Mouse (Mus musculus) embryo, embryonic 10.5 days (tissue): ENCODE measurements around the gene 6820408C15Rik.
"Not testable (repeated sequence)": the region's sequence is repeated elsewhere in the genome, so short reads cannot be mapped to it uniquely, and the experiment has no call there.

Experiments
- DNase-seq: peaks from one replicate; pipeline ENCODE4 v3.0.0-alpha.2; 2015; ENCODE audit warnings: low spot score

6820408C15Rik gene

DNA sequence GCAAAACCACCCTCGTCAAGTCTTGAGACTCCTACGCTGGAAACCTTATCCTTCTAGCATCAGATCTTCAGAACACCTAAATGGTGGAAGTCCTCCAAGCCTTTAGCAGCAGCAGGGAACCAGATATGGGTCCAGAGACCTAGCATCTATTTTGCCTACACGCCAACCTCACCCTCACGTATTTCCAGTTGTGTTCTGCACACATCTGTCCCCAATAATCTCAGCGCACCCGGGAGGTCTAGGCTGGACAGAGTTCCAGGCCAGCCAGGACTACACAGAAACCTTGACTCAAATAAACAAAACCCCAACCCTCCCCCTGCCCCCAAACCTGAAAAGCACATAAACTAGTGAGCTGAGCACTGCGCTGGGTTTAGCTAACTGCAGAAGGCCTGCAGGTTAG, 3.9 kb upstream of the 6820408C15Rik start:
- peak; percentile 66 for DNase-seq

DNA sequence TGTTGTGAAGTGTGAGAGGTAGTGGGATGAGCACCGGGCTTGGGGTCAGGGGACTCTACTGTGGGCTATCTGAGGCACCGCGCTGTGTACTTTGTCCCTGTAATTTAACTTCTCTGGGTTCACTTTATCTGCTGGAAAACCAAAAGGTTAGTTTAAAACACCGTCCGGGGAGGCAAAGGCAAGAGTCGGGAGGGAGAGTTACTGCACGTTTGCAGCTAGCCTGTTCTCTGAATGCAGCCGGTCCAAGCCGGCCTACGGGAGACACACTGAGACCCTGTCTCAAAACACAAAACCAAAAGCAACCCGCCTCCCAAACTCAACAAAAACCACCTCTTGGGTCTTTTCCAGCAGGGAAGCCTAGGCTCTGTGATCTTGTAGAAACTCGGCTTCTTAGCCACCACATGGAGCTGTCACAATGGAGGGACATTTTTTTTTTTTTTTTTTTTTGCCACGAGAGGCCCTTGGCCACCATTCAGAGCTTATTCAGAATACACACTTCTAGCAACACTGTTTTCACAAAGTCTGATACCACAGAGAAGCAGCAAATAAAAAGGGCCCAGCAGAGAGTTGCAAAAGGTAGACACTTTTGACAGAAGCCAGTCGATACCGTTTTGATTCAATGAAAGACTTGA, 2.7 kb upstream of the 6820408C15Rik start:
- peak; percentile 55 for DNase-seq

DNA sequence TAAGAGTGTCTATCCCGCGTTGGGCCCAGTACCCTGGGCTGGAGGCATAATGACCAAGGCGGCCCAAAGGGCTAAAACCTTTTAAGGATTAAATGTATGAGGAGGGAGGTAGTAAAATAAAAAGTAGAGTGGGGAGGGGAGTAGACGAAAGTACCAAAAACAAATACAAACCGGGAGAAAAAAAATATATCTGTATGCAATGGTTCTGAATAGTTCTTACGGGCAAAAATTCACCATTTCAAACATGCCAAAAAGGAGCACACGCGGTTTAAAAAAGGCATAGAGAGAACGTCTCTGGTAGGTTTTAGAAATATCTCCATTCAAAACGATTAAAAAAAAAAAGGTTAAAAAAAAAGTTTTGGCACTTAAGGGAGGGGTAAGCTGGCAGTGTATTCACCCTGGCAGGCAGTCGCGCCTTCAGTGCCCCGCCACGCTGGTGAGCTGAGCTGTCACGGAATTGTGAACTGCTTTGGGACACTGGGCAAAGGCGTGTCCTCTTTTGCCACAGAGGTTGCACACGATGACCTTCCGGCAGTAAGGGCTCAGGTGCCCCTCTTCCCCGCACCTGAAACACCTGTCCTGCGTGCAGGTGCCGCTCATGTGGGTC, 2.1 kb upstream of the 6820408C15Rik start:
- DNase-seq, result peak; percentile 53

DNA sequence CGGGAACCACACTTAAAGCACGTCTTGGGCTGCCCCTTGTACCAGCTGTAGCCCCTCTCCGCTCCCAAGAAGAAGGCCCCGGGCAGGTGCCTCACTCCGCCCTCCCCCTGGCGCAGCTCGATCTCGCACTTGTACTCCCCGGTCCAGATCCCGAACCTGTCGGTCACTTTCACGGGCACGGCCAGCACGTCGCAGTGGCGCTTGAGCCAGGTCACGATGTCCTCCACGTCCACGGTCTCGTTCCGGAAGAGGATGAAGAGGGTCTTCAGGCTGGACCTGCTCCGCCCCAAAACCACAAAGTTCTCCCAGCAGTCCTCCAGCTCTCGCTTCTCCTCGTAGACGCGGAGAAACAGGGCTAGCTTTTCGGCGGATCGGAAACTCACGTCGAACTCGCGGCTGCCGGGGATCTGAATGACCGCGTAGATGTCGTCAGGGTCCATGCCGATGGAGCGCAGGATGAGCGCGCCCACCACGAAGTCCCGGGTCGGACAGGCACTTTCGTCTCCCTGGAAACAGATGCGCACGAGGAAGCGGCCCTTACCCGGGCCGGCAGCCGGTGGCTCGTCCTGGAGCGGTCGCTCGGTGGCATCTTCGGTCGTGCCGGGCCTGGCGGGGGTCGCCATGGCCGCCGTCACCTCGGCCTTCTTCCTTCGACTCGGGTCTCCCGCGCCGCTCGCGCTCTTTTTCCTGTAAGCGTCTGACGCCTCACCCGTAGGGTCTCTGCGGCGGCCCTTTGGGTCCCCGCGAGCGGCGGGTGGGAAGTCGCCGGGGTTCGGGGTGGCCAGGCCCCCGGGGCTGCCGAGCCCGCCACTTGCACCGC, 1.4 kb upstream of the 6820408C15Rik start:
- DNase-seq, result peak; percentile 62

DNA sequence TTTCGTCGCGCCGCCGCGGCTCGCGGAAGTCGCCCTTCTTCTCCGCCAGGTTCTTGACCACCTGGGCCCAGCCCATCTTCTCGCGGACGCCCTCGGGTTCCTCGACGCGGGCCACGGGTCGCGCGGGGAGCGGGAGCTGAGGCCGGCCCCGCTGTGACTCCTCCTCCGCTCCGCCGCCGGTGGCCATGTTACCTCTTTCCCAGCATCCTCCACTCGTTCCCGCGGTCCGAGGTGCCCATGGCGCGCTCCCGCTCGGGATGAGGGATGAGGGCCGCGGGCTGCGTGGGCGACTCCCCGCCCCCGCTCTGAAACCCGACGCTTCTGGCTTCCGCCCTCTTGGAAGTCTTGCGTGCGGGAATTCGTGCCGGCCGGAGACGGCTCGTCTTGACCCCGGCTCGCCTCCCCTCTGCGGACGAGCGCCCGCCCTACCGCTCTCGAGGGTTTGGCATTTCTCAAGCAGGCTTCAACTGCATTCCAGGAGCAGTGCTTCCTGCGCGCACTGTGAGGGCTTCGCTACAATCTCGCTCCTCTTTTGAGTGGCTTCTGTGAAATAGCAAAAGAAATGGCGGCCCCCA, 709 bp upstream of the 6820408C15Rik start, which contains the start of gene Zcchc3:
Zcchc3 (minus strand) TSS at position 437 of the 575 bp plus-strand sequence.
- peak; percentile 95 for DNase-seq

DNA sequence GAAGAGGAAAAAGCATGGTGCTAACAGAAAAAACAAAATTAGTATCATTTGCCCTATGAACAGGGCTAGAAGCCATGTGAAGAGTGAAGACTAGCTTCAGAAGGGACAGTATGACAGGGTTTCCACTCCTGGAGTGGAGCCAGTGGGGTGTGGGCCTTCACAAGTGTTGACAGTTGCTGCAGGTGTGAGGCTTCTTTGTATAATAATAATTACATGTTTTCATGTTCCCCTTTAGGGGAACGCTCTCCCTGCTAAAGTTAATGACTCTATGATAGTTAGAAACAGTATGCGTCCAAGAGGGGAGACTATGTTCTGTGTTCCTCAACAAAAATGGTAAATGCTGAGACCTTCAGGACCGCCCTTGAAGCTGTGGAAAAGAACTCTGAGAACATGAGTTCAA, 399 bp downstream of the 6820408C15Rik start:
- no peak for DNase-seq

DNA sequence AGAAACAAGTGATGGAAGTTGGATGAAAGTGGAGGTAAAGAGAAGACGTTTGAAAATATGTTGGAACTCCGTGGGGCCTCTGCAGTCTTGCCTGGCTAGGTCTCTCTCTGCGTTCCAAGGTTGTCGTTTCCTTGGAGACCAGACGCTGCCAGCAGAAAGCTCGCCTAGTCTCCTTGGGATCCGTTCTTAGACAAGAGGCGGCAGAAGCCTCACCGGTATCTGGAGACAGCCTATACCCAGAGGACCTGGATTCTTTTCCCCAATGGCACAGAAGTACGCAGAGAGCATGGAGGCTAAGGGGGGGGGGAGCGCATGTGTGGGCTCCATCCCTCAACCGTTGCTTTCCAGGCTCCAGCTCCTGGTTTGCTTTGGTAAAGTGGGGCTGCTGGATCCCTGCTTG, 12.1 kb downstream of the 6820408C15Rik start:
- peak; percentile 62 for DNase-seq

DNA sequence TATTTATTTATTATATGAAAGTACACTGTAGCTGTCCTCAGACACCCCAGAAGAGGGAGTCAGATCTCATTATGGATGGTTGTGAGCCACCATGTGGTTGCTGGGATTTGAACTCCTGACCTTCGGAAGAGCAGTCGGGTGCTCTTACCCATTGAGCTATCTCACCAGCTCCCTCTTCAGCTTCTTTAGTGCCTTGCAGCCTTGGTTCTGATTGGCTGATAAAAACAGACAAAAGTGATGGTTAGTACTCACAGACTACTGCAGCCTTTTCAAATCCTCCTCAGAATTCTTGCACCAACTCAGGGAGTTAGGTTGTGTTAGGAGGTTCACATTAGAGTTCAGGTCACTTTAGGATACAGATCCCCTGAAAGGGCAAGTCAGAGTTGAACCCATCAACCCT, 13.1 kb downstream of the 6820408C15Rik start:
- DNase-seq, result not testable (repeated sequence)

DNA sequence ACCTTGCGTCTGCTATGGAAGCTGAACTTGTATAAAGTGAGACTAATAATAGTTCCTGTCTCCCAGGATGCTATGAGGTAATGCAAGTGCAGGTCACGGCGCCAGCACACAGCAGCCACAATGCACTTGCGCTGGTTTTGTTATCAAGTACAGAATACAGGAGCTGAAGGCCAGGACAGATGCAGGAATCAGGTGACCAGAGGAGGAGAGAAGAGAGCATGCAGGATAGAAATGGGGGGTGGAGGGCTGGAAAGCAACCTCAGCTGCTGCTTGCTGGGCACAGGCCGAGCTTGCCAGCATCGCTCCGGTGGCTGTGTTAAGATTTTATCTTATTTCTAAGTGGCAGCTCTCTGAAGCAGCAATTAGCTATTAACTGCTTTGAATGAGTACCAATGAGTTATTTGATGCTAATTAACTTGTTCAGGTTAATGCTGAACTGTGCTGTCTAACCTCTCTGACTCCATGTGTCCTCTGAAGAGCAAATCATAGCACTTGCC, 21.1 kb downstream of the 6820408C15Rik start:
- DNase-seq, result no peak

DNA sequence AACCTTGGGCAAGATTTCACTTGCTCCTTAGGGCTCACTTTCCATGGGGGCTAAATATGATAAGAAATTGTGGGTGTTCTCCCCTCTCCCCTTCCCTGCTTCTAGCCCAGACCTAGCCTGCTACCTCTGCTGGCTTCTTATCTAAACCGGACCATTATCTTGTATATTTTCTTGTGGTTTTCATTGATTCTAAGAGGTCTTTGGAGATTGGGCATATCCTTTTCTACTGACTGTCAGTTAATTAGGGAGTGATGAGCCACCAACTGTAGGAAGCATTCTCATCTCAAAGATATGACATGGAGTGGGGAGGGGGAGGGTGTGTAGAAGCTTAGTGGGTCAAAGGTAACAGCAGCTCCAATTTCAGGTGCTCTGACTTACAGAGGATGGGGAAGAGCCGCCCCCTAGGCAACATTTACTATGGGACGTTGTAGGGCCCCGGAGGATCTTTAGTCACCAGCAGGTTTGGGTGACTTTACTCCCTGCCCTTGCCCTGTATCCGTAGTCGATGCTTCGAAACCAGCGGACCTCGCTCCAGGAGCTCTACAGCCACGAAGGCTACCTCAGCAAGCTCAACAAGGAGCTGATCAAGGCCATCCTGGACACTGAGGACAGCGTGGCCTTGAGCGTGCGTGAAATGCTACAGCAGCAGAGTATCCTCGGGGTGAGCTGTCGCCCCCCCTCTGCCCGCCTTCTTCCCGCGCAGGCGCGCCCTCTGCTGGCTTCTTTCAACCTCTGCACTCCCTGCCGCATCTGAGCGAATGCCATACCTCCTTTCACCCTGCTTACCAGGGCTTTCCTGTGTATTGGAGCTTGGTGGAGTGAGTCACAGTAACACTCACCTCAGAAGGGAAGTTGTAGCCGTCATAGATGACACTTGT, 21.8 kb downstream of the 6820408C15Rik start:
- peak; percentile 92 for DNase-seq

DNA sequence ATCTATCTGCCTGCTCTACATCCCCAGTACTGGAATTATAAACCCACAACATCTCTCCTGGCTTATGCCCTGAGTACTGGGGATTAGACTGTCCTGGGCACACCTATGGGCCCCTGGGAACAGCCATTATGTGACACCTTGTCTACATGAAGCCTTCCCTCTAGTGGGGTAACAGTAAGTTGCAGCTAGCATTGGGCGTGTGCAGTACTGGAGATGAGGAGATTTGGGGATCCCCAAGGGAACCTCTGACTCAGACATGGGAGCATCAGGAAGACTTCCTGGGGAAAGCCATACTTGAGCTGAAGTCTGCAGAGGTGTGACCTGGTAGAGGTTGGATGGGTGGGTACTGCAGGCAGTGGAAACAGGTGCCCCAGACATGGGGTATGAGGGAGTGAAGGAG, 23.6 kb downstream of the 6820408C15Rik start:
- DNase-seq, result no peak

DNA sequence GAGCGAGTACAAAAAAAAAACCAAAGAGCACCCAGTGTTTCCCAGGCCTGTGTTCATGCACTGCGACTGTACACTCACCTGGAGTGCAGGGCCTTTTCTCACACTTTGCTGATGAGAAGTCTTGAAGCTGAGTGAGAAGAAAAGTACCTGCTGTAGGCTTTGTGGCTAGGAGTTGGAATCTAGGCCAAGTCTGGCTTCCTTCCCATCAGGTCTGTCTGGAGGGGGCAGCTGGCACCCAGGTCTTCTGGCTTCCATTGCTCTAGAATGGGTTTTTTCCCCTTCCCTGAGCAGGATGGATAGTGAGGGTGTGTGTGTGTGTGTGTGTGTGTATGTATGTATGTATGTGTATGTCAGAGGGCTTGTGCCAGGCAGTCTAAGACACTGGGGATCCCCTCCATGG, 24.4 kb downstream of the 6820408C15Rik start:
- no peak for DNase-seq

DNA sequence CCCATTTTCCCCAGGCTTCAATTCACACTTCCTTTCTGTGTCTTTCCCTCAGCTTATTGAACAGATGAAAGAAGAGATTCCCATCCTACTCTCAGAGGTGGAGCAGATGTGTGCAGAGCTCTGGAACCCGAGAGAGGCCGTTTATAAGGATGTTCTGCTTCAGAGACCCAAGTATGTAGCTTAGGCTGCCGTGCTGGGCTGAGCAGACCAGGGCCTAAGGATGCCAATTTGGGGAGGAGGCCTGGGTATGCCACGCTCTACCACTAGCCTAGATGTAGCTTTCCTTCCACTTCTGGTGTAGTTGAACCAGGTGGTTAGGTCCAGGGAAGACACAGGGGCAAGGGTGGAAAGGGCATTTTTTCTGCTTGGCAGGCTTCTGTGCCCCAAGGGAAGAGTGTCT, 26.9 kb downstream of the 6820408C15Rik start:
- DNase-seq, result no peak

DNA sequence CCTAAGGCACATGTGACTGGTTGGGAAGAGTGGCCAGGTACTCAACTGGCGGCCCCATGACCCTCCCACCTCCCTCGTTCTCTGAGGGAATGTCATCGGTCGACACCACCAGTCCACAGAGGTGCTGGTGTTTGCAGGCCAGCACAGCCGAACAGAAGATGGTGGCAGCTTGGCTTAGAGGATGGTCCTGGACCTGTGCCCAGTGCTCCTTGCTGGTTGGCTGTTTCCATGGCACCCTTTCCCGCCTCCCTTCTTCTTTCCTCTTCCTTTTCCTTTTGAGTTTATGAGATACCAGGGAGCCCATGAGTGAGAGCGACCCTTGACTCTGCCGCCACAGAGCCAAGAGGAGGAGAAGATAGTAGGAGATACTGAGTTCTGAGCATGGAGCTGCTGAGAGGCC, 27.9 kb downstream of the 6820408C15Rik start:
- DNase-seq, result no peak

DNA sequence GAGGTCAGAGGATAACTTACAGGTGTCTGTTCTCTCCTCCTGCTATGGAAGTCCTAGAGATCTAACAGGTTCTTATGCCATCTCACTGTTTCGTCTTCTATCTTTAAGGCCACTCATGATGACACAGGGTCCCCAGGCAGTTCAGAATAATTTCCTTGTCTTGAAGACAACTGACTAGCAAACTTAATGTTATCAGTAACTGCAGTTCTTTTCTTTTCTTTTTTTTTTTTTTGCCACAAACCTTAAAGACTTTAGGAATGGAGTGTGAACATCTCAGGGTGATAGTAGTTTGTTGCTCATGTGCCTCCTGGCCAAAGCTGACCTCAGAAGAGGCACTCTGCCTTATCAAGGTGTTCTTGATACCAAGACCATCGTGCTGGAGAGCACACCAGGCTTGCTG, 31.3 kb downstream of the 6820408C15Rik start:
- no peak for DNase-seq

DNA sequence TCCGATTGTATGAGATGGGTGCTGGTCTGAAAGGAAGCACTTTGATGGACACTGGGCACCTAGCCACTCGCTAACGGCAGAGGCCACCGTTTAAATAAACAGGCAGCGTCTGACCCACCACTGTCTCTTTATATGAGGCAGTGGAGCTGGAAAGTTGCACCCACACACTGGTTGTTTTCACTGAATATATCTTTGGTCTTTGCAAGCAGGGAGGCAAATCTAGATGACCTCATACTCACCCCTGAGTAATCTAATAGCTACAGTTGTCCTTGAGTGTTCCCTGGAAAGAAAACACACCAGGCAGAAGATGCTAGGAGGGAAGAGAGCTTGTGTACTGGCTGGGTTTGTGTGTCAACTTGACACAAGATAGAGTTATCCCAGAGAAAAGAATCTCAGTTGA, 32.1 kb downstream of the 6820408C15Rik start:
- DNase-seq, result no peak

DNA sequence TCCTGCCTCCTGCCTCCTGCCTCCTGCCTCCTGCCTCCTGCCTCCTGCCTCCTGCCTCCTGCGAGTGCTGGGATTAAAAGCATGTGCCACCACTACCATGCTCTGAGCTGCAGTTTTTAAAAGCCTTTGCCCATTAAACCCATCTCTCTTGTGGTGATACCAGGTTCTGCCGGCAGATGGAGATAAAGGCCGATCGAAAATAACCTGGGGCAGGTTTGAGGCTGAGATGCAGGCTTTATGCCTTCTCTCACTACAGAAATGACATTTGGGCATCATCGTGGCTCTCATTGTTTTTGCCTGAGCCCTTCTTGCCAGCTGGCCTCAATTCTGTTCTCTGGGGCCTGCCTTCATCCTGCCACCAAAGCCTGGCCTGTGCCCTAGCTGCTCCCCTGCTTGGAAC, 34.9 kb downstream of the 6820408C15Rik start:
- DNase-seq, result peak; percentile 84

DNA sequence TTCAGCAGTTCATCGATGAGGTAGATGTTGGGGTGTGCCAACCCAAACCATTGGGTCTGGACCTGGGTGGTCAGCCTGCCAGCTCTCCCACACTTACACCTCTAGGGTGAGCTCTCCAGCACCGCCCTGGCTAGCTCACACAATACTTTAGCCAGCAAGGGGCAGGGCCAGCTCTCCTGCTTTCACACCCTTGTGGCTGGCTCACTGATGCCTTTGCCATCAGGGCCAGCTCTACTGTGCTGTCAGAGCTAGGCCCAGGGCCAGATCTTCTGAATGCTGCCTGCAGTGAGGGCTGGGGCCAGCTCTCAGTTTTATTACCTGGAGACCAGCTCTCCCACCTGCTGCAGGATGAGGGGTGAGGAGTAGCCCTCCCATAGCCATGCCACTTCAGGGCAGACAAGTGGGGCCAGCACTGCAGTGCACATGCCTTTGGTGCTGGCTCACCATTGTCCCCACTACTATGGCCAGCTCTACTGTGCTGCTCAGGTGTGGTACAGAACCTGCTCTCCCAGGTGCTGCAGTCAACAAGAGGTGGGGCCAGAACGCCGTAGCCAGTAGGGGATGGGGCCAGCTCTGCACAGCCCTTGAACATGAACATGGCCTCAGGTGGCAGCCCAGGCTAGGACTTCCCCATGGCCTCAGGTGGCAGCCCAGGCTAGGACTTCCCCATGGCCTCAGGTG, 36.9 kb downstream of the 6820408C15Rik start:
- no peak for DNase-seq

DNA sequence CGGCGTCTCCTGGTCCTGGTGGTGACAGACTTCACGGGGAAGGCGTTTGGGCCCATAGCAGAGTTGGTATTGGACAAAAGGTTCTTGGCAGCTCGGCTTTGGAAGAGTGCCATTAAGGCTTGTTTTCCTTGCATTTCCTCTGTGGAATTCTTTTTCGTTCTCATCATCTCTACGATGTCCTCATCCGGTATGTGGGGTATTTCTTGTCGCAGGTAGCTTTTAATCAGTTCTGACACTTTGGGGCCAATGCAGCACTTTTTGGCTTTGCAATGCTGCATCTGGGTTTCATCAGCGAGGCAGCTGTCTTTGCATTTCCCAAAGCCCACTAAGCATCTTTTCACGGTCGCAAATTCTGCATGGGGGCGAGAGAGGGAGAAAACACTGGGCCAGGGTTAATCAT, 43.9 kb downstream of the 6820408C15Rik start:
- no peak for DNase-seq

DNA sequence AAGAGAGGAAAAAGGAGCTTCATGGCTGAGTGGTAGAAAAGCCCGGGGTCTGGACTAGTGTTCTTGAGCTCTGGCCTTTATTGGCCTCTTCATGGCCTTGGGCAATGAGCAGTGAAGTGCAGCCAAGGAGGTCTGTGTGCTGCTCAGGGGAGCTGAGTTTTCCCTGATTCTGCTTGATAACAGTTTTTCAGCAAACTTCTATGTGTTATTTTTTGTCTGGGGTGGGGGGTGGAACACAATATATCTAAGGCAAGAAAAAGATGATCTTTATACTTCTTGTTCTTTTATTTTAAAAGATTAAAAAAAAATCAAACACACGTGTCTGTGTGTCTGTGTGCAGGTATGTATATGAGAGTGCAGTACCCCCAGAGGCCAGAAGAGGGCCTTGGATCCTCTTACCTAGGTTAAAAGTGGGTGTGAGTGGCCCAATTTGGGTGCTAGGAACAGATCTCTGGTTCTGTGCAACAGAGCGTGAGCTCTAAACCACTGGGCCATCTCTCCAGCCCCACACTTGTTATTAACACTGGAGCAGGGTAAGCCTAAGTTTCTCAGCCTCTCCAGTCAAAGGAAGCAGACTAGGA, 49.3 kb downstream of the 6820408C15Rik start, which contains the start of gene Defb23:
Defb23 (minus strand) TSS at position 51 of the 581 bp plus-strand sequence.
- no peak for DNase-seq
